Mouse (Mus musculus): Measurements from ENCODE around the gene Adarb1.

GRCm38 (mm10) chr10:77273798-77274197 is 144.3 kb downstream of the Adarb1 start:
- TF ChIP-seq POLR2A (IDR thresholded peaks at IDR 0.05; ENCODE audit: control insufficient read depth, low read depth, low read length) (no peak), CTCF (IDR thresholded peaks at IDR 0.05; ENCODE audit: control insufficient read depth, insufficient read depth, insufficient replicate concordance, low read depth, low read length) (no peak)

Data from testis, adult 2 months (tissue).